Mouse (Mus musculus): Measurements from ENCODE around the gene Cmtm8. TPM values are rescaled to one million over a fixed set of nuclear protein-coding genes. Genes with fewer than 3 reads are reported as not detected.

The Cmtm8 gene
- total and polyA plus RNA-seq, 3 experiments, result 0.16 TPM; not detected in 2

GRCm38 (mm10) chr9:114843634-114844016 is 331 bp downstream of the Cmtm8 start:
- TF ChIP-seq GATA1 (IDR thresholded peaks at IDR 0.05; ENCODE audit: borderline replicate concordance, low read length) (no peak), CTCF (IDR thresholded peaks at IDR 0.05; ENCODE audit: low read depth, low read length) (no peak), GATA2 (IDR thresholded peaks at IDR 0.05; ENCODE audit: borderline replicate concordance, low read depth, low read length) (no peak), TAL1 (conservative IDR thresholded peaks at IDR 0.05; ENCODE audit: low read depth, low read length) (no peak), POLR2AphosphoS5 (IDR thresholded peaks at IDR 0.05; ENCODE audit: insufficient replicate concordance, low read depth, low read length) (no peak)
- no peak for ATAC-seq (ENCODE audit: extremely low read depth, insufficient number of reproducible peaks, low FRiP score, poor library complexity, severe bottlenecking)
- no peak for DNase-seq (ENCODE audit: low spot score)

GRCm38 (mm10) chr9:114842886-114843285 is 1.1 kb downstream of the Cmtm8 start:
- Histone ChIP-seq H3K36me3 (replicated peaks) (no peaks in the 10 kb centered on the region), H3K27me3 (ENCODE audit: insufficient read depth, low read length) (no peaks in the 10 kb centered on the region), H3K4me1 (ENCODE audit: insufficient read depth, low read depth, low read length) (no peaks in the 10 kb centered on the region), H3K9me3 (replicated peaks) (peaks cover 31% of the 10 kb centered on the region), H3K4me3 (ENCODE audit: low read depth, low read length) (no peak overlapping the region)
- ATAC-seq (ENCODE audit: extremely low read depth, insufficient number of reproducible peaks, low FRiP score, poor library complexity, severe bottlenecking) (no peak), DNase-seq (ENCODE audit: low spot score) (no peak)
- no peak for TF ChIP-seq POLR2AphosphoS5 (IDR thresholded peaks at IDR 0.05; ENCODE audit: insufficient replicate concordance, low read depth, low read length)
- no peak for TF ChIP-seq GATA2 (IDR thresholded peaks at IDR 0.05; ENCODE audit: borderline replicate concordance, low read depth, low read length)
- no peak for TF ChIP-seq GATA1 (IDR thresholded peaks at IDR 0.05; ENCODE audit: borderline replicate concordance, low read length)
- no peak for TF ChIP-seq CTCF (IDR thresholded peaks at IDR 0.05; ENCODE audit: low read depth, low read length)
- no peak for TF ChIP-seq TAL1 (conservative IDR thresholded peaks at IDR 0.05; ENCODE audit: low read depth, low read length)

More at GRCm38 (mm10) chr9:114843634-114844016, 331 bp downstream of the Cmtm8 start:
- Histone ChIP-seq H3K27me3 (ENCODE audit: insufficient read depth, low read length) (no peaks in the 10 kb centered on the region), H3K4me1 (ENCODE audit: insufficient read depth, low read depth, low read length) (no peaks in the 10 kb centered on the region), H3K36me3 (replicated peaks) (no peaks in the 10 kb centered on the region), H3K9me3 (replicated peaks) (peaks cover 30% of the 10 kb centered on the region), H3K4me3 (ENCODE audit: low read depth, low read length) (no peak overlapping the region)

- Histone ChIP-seq H3K4me3 (ENCODE audit: low read depth, low read length) (no peak overlapping the region), H3K27me3 (ENCODE audit: insufficient read depth, low read length) (no peaks in the 10 kb centered on the region)
These were observed 1.7 kb downstream of the Cmtm8 start for GRCm38 (mm10) chr9:114842269-114842668.

GRCm38 (mm10) chr9:114838870-114839269 is 5.1 kb downstream of the Cmtm8 start:
- H3K4me3 ChIP-seq (ENCODE audit: low read depth, low read length), result no peak overlapping the region
- H3K4me1 ChIP-seq (ENCODE audit: insufficient read depth, low read depth, low read length), result no peaks in the 10 kb centered on the region
- peaks cover 19% of the 10 kb centered on the region for H3K9me3 ChIP-seq (replicated peaks)
- H3K27me3 ChIP-seq (ENCODE audit: insufficient read depth, low read length), result no peaks in the 10 kb centered on the region
- H3K36me3 ChIP-seq (replicated peaks), result no peaks in the 10 kb centered on the region
- ATAC-seq (ENCODE audit: extremely low read depth, insufficient number of reproducible peaks, low FRiP score, poor library complexity, severe bottlenecking) (no peak), DNase-seq (ENCODE audit: low spot score) (no peak)
- no peak for TF ChIP-seq TAL1 (conservative IDR thresholded peaks at IDR 0.05; ENCODE audit: low read depth, low read length)
- TF ChIP-seq GATA1 (IDR thresholded peaks at IDR 0.05; ENCODE audit: borderline replicate concordance, low read length), result no peak

More at GRCm38 (mm10) chr9:114842269-114842668, 1.7 kb downstream of the Cmtm8 start:
- DNase-seq (ENCODE audit: low spot score) (no peak), ATAC-seq (ENCODE audit: extremely low read depth, insufficient number of reproducible peaks, low FRiP score, poor library complexity, severe bottlenecking) (no peak)
- Histone ChIP-seq H3K4me1 (ENCODE audit: insufficient read depth, low read depth, low read length) (no peaks in the 10 kb centered on the region), H3K36me3 (replicated peaks) (no peaks in the 10 kb centered on the region), H3K9me3 (replicated peaks) (peaks cover 31% of the 10 kb centered on the region)
- TF ChIP-seq GATA2 (IDR thresholded peaks at IDR 0.05; ENCODE audit: borderline replicate concordance, low read depth, low read length), result no peak
- no peak for TF ChIP-seq TAL1 (conservative IDR thresholded peaks at IDR 0.05; ENCODE audit: low read depth, low read length)
- TF ChIP-seq CTCF (IDR thresholded peaks at IDR 0.05; ENCODE audit: low read depth, low read length), result no peak
- TF ChIP-seq GATA1 (IDR thresholded peaks at IDR 0.05; ENCODE audit: borderline replicate concordance, low read length), result no peak
- TF ChIP-seq POLR2AphosphoS5 (IDR thresholded peaks at IDR 0.05; ENCODE audit: insufficient replicate concordance, low read depth, low read length), result no peak

- ATAC-seq (ENCODE audit: extremely low read depth, insufficient number of reproducible peaks, low FRiP score, poor library complexity, severe bottlenecking) (no peak), DNase-seq (ENCODE audit: low spot score) (no peak)
- H3K4me3 ChIP-seq (ENCODE audit: low read depth, low read length), result no peak overlapping the region
- H3K27me3 ChIP-seq (ENCODE audit: insufficient read depth, low read length), result no peaks in the 10 kb centered on the region
- H3K9me3 ChIP-seq (replicated peaks), result peaks cover 5% of the 10 kb centered on the region; the same call in 1 of the 2 replicates
- no peaks in the 10 kb centered on the region for H3K36me3 ChIP-seq (replicated peaks)
- TF ChIP-seq GATA1 (IDR thresholded peaks at IDR 0.05; ENCODE audit: borderline replicate concordance, low read length) (no peak), TAL1 (conservative IDR thresholded peaks at IDR 0.05; ENCODE audit: low read depth, low read length) (no peak), POLR2AphosphoS5 (IDR thresholded peaks at IDR 0.05; ENCODE audit: insufficient replicate concordance, low read depth, low read length) (no peak), GATA2 (IDR thresholded peaks at IDR 0.05; ENCODE audit: borderline replicate concordance, low read depth, low read length) (no peak), CTCF (IDR thresholded peaks at IDR 0.05; ENCODE audit: low read depth, low read length) (no peak)
- no peaks in the 10 kb centered on the region for H3K4me1 ChIP-seq (ENCODE audit: insufficient read depth, low read depth, low read length)
These were observed 12.4 kb downstream of the Cmtm8 start for GRCm38 (mm10) chr9:114831527-114831926.

GRCm38 (mm10) chr9:114830351-114830750 is 13.6 kb downstream of the Cmtm8 start:
- Histone ChIP-seq H3K4me1 (ENCODE audit: insufficient read depth, low read depth, low read length) (no peaks in the 10 kb centered on the region), H3K36me3 (replicated peaks) (no peaks in the 10 kb centered on the region), H3K4me3 (ENCODE audit: low read depth, low read length) (no peak overlapping the region), H3K27me3 (ENCODE audit: insufficient read depth, low read length) (no peaks in the 10 kb centered on the region), H3K9me3 (replicated peaks) (peaks cover 5% of the 10 kb centered on the region; the same call in 1 of the 2 replicates)
- DNase-seq (ENCODE audit: low spot score), result no peak
- TF ChIP-seq GATA1 (IDR thresholded peaks at IDR 0.05; ENCODE audit: borderline replicate concordance, low read length), result no peak
- no peak for TF ChIP-seq TAL1 (conservative IDR thresholded peaks at IDR 0.05; ENCODE audit: low read depth, low read length)
- TF ChIP-seq POLR2AphosphoS5 (IDR thresholded peaks at IDR 0.05; ENCODE audit: insufficient replicate concordance, low read depth, low read length), result no peak
- TF ChIP-seq CTCF (IDR thresholded peaks at IDR 0.05; ENCODE audit: low read depth, low read length), result no peak
- no peak for TF ChIP-seq GATA2 (IDR thresholded peaks at IDR 0.05; ENCODE audit: borderline replicate concordance, low read depth, low read length)
- no peak for ATAC-seq (ENCODE audit: extremely low read depth, insufficient number of reproducible peaks, low FRiP score, poor library complexity, severe bottlenecking)
